Mouse (Mus musculus): ENCODE results near the gene Tex13a. TPM values are rescaled to one million over a fixed set of nuclear protein-coding genes. Genes with fewer than 3 reads are reported as not detected.

Tex13a gene
- polyA plus RNA-seq (2017; shearing (Covaris generic)): not detected

DNA sequence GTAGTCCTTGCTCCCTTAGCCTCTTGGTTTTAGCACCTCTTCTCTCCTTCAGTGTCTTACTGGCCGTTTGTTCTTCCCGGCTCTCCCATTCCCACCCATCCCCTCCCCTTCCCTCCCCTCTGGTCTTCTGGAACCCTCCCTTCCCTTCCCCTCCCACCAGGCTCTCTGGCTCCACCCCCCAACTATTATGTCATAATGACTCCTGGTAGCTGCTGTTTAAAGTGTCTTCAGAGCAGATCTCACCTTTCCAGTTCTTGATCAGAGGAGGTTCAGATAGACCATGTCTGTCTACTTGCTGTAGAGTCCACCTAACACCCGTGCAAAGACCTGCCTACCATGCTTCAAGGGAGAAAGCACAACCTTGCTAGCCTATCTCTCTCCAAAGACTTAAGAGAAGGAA lies at the start of gene Tex13a:
TSS of gene Tex13a (minus strand) at position 101 of the 400 bp plus-strand sequence.

Measured in CD4-positive, CD25-positive, alpha-beta regulatory T cell, adult 9 weeks (primary cell).